Mouse (Mus musculus) inflammation-experienced regulatory T-cells, adult 6 months (primary cell): Measurements from ENCODE around the gene Jdp2. TPM values are rescaled to one million over a fixed set of nuclear protein-coding genes. Genes with fewer than 3 reads are reported as not detected.
A peak's percentile ranks its signal among the peaks of the same experiment; 100 is the strongest.

Experiments used
- ATAC-seq: one replicate; pipeline ENCODE4 v1.8.0; 2017
- polyA plus RNA-seq, 3 experiments: library from polyadenylated mRNA; unstranded; fragments of 100-300 nt; shearing (Covaris generic); gene quantifications; one replicate each; pipeline ENCODE4 v1.2.1; 2017

Jdp2 gene
- polyA plus RNA-seq: under 1 TPM; 0.37 to 0.59 (median 0.58) TPM

GRCm38 (mm10) chr12:85598611-85599477 is at the start of gene Jdp2:
Jdp2 (plus strand) TSS chr12:85599027.
- ATAC-seq: peak; percentile 63

- ATAC-seq: no peak
Observed at GRCm38 (mm10) chr12:85549661-85550060, 49.2 kb upstream of the Jdp2 start.

GRCm38 (mm10) chr12:85550435-85550834 is 48.4 kb upstream of the Jdp2 start:
- no peak for ATAC-seq

GRCm38 (mm10) chr12:85559299-85559698 is 39.5 kb upstream of the Jdp2 start:
- ATAC-seq: no peak

- ATAC-seq: no peak
Observed at GRCm38 (mm10) chr12:85565441-85565840, 33.4 kb upstream of the Jdp2 start.

GRCm38 (mm10) chr12:85568298-85568697 is 30.5 kb upstream of the Jdp2 start:
- ATAC-seq: no peak

- ATAC-seq: no peak
Observed at GRCm38 (mm10) chr12:85569393-85570157, 29.3 kb upstream of the Jdp2 start.

- ATAC-seq: no peak
Observed at GRCm38 (mm10) chr12:85570158-85570540, 28.7 kb upstream of the Jdp2 start.

GRCm38 (mm10) chr12:85571312-85571711 is 27.5 kb upstream of the Jdp2 start:
- ATAC-seq: peak; percentile 17

- no peak for ATAC-seq
Observed at GRCm38 (mm10) chr12:85572047-85572475, 26.8 kb upstream of the Jdp2 start.

- no peak for ATAC-seq
Observed at GRCm38 (mm10) chr12:85574806-85575495, 23.9 kb upstream of the Jdp2 start.

- no peak for ATAC-seq
Observed at GRCm38 (mm10) chr12:85575496-85575840, 23.4 kb upstream of the Jdp2 start.

- no peak for ATAC-seq
Observed at GRCm38 (mm10) chr12:85581261-85582066, 17.4 kb upstream of the Jdp2 start.

- ATAC-seq: no peak
Observed at GRCm38 (mm10) chr12:85582067-85582316, 16.8 kb upstream of the Jdp2 start.

- ATAC-seq: no peak
Observed at GRCm38 (mm10) chr12:85585761-85586258, 13.0 kb upstream of the Jdp2 start.

GRCm38 (mm10) chr12:85589870-85590382 is 8.9 kb upstream of the Jdp2 start:
- no peak for ATAC-seq

GRCm38 (mm10) chr12:85592943-85593342 is 5.9 kb upstream of the Jdp2 start:
- peak; percentile 100 for ATAC-seq

- ATAC-seq: no peak
Observed at GRCm38 (mm10) chr12:85594390-85594789, 4.4 kb upstream of the Jdp2 start.

GRCm38 (mm10) chr12:85598053-85598452 is 774 bp upstream of the Jdp2 start:
- ATAC-seq: no peak

- peak; percentile 27 for ATAC-seq
Observed at GRCm38 (mm10) chr12:85599478-85600152, 788 bp downstream of the Jdp2 start.

- no peak for ATAC-seq
Observed at GRCm38 (mm10) chr12:85600637-85601036, 1.8 kb downstream of the Jdp2 start.

- ATAC-seq: no peak
Observed at GRCm38 (mm10) chr12:85601531-85601930, 2.7 kb downstream of the Jdp2 start.
